Mouse (Mus musculus): ENCODE data around the gene St6gal1. TPM values are rescaled to one million over a fixed set of nuclear protein-coding genes. Genes with fewer than 3 reads are reported as not detected.
A peak's percentile ranks its signal among the peaks of the same experiment; 100 is the strongest.

Gene St6gal1
- polyA plus RNA-seq, 1 experiment from 2014 or later: 18.7 TPM

- peaks cover 3% of the 10 kb centered on the region; the same call in 1 of the 2 replicates for H3K4me1 ChIP-seq (replicated peaks; ENCODE audit: control insufficient read depth, insufficient read depth, low read length)
- H3K4me3 ChIP-seq (ENCODE audit: low read depth, low read length): peak overlapping the region; percentile 63
- ATAC-seq (replicated peaks; ENCODE audit: low FRiP score): peak; percentile 23; the same call in 1 of the 2 replicates
- H3K36me3 ChIP-seq (ENCODE audit: control insufficient read depth, insufficient read depth, low read length): no peaks in the 10 kb centered on the region
- peak; percentile 48 for DNase-seq (ENCODE audit: low spot score)
- peaks cover 56% of the 10 kb centered on the region for H3K27me3 ChIP-seq (replicated peaks; ENCODE audit: control insufficient read depth, insufficient read depth, low read length)
- H3K27ac ChIP-seq (ENCODE audit: low read depth, low read length): peak overlapping the region; percentile 3; the same call in 1 of the 2 replicates
- H3K4me2 ChIP-seq: peak overlapping the region; percentile 73
- peak overlapping the region; percentile 74 for H3K9ac ChIP-seq (ENCODE audit: low read depth, low read length)
- no peaks in the 10 kb centered on the region for H3K9me3 ChIP-seq (ENCODE audit: control insufficient read depth, low read length)
- WGBS: under 1% methylated on average over 28 of the region's 28 CpGs
These were observed 1.5 kb downstream of the St6gal1 start for GRCm38 (mm10) chr16:23225821-23226600.

- H3K36me3 ChIP-seq (ENCODE audit: control insufficient read depth, insufficient read depth, low read length): no peaks in the 10 kb centered on the region
- no peak overlapping the region for H3K27ac ChIP-seq (ENCODE audit: low read depth, low read length)
- H3K9me3 ChIP-seq (ENCODE audit: control insufficient read depth, low read length): no peaks in the 10 kb centered on the region
- peak overlapping the region; percentile 63 for H3K4me3 ChIP-seq (ENCODE audit: low read depth, low read length)
- ATAC-seq (replicated peaks; ENCODE audit: low FRiP score) (no peak), DNase-seq (ENCODE audit: low spot score) (no peak)
- H3K4me1 ChIP-seq (replicated peaks; ENCODE audit: control insufficient read depth, insufficient read depth, low read length): peaks cover 5% of the 10 kb centered on the region
- peaks cover 56% of the 10 kb centered on the region for H3K27me3 ChIP-seq (replicated peaks; ENCODE audit: control insufficient read depth, insufficient read depth, low read length)
- peak overlapping the region; percentile 74; the same call in 1 of the 2 replicates for H3K9ac ChIP-seq (ENCODE audit: low read depth, low read length)
- WGBS: 14% methylated on average over 14 of the region's 14 CpGs
- peak overlapping the region; percentile 73 for H3K4me2 ChIP-seq
These were observed 2.2 kb downstream of the St6gal1 start for GRCm38 (mm10) chr16:23226601-23227351.

- WGBS: 40% methylated on average over 6 of the region's 6 CpGs
- H3K4me1 ChIP-seq (replicated peaks; ENCODE audit: control insufficient read depth, insufficient read depth, low read length): peaks cover 6% of the 10 kb centered on the region
These were observed 3.3 kb downstream of the St6gal1 start for GRCm38 (mm10) chr16:23227851-23228250.

GRCm38 (mm10) chr16:23228486-23228885 lies 3.9 kb downstream of the St6gal1 start:
- 41% methylated on average over 3 of the region's 3 CpGs for WGBS

More at GRCm38 (mm10) chr16:23227851-23228250, 3.3 kb downstream of the St6gal1 start:
- no peak for DNase-seq (ENCODE audit: low spot score)
- Histone ChIP-seq H3K27me3 (replicated peaks; ENCODE audit: control insufficient read depth, insufficient read depth, low read length) (peaks cover 54% of the 10 kb centered on the region), H3K36me3 (ENCODE audit: control insufficient read depth, insufficient read depth, low read length) (no peaks in the 10 kb centered on the region), H3K4me3 (ENCODE audit: low read depth, low read length) (no peak overlapping the region), H3K9ac (ENCODE audit: low read depth, low read length) (no peak overlapping the region), H3K9me3 (ENCODE audit: control insufficient read depth, low read length) (no peaks in the 10 kb centered on the region), H3K4me2 (no peak overlapping the region; the same call in none of the 2 replicates), H3K27ac (ENCODE audit: low read depth, low read length) (no peak overlapping the region)
- ATAC-seq (replicated peaks; ENCODE audit: low FRiP score): no peak

GRCm38 (mm10) chr16:23229945-23230344 lies 5.4 kb downstream of the St6gal1 start:
- Histone ChIP-seq H3K9me3 (ENCODE audit: control insufficient read depth, low read length) (no peaks in the 10 kb centered on the region), H3K4me1 (replicated peaks; ENCODE audit: control insufficient read depth, insufficient read depth, low read length) (peaks cover 6% of the 10 kb centered on the region; the same call in 1 of the 2 replicates), H3K4me3 (ENCODE audit: low read depth, low read length) (no peak overlapping the region), H3K36me3 (ENCODE audit: control insufficient read depth, insufficient read depth, low read length) (no peaks in the 10 kb centered on the region), H3K9ac (ENCODE audit: low read depth, low read length) (no peak overlapping the region), H3K4me2 (no peak overlapping the region), H3K27ac (ENCODE audit: low read depth, low read length) (no peak overlapping the region), H3K27me3 (replicated peaks; ENCODE audit: control insufficient read depth, insufficient read depth, low read length) (peaks cover 35% of the 10 kb centered on the region)
- WGBS: 72% methylated on average over 3 of the region's 3 CpGs
- DNase-seq (ENCODE audit: low spot score) (no peak), ATAC-seq (replicated peaks; ENCODE audit: low FRiP score) (no peak)

More at GRCm38 (mm10) chr16:23228486-23228885, 3.9 kb downstream of the St6gal1 start:
- H3K9ac ChIP-seq (ENCODE audit: low read depth, low read length): no peak overlapping the region
- peaks cover 6% of the 10 kb centered on the region for H3K4me1 ChIP-seq (replicated peaks; ENCODE audit: control insufficient read depth, insufficient read depth, low read length)
- DNase-seq (ENCODE audit: low spot score) (no peak), ATAC-seq (replicated peaks; ENCODE audit: low FRiP score) (no peak)
- peaks cover 48% of the 10 kb centered on the region for H3K27me3 ChIP-seq (replicated peaks; ENCODE audit: control insufficient read depth, insufficient read depth, low read length)
- H3K9me3 ChIP-seq (ENCODE audit: control insufficient read depth, low read length): no peaks in the 10 kb centered on the region
- no peaks in the 10 kb centered on the region for H3K36me3 ChIP-seq (ENCODE audit: control insufficient read depth, insufficient read depth, low read length)
- H3K27ac ChIP-seq (ENCODE audit: low read depth, low read length): no peak overlapping the region
- no peak overlapping the region for H3K4me3 ChIP-seq (ENCODE audit: low read depth, low read length)
- no peak overlapping the region for H3K4me2 ChIP-seq

GRCm38 (mm10) chr16:23231168-23231567 lies 6.6 kb downstream of the St6gal1 start:
- WGBS: 64% methylated on average over 4 of the region's 4 CpGs

GRCm38 (mm10) chr16:23232691-23233090 lies 8.2 kb downstream of the St6gal1 start:
- no peaks in the 10 kb centered on the region for H3K36me3 ChIP-seq (ENCODE audit: control insufficient read depth, insufficient read depth, low read length)
- H3K27ac ChIP-seq (ENCODE audit: low read depth, low read length): no peak overlapping the region
- H3K27me3 ChIP-seq (replicated peaks; ENCODE audit: control insufficient read depth, insufficient read depth, low read length): peaks cover 9% of the 10 kb centered on the region
- H3K4me3 ChIP-seq (ENCODE audit: low read depth, low read length): no peak overlapping the region
- H3K9ac ChIP-seq (ENCODE audit: low read depth, low read length): no peak overlapping the region
- H3K4me1 ChIP-seq (replicated peaks; ENCODE audit: control insufficient read depth, insufficient read depth, low read length): peaks cover 3% of the 10 kb centered on the region; the same call in 1 of the 2 replicates
- ATAC-seq (replicated peaks; ENCODE audit: low FRiP score) (no peak), DNase-seq (ENCODE audit: low spot score) (no peak)
- WGBS: 51% methylated on average over 7 of the region's 7 CpGs
- no peak overlapping the region for H3K4me2 ChIP-seq
- H3K9me3 ChIP-seq (ENCODE audit: control insufficient read depth, low read length): no peaks in the 10 kb centered on the region

More at GRCm38 (mm10) chr16:23231168-23231567, 6.6 kb downstream of the St6gal1 start:
- no peak overlapping the region for H3K27ac ChIP-seq (ENCODE audit: low read depth, low read length)
- no peak overlapping the region for H3K9ac ChIP-seq (ENCODE audit: low read depth, low read length)
- no peaks in the 10 kb centered on the region for H3K36me3 ChIP-seq (ENCODE audit: control insufficient read depth, insufficient read depth, low read length)
- peaks cover 6% of the 10 kb centered on the region; the same call in 1 of the 2 replicates for H3K4me1 ChIP-seq (replicated peaks; ENCODE audit: control insufficient read depth, insufficient read depth, low read length)
- H3K27me3 ChIP-seq (replicated peaks; ENCODE audit: control insufficient read depth, insufficient read depth, low read length): peaks cover 22% of the 10 kb centered on the region
- DNase-seq (ENCODE audit: low spot score) (no peak), ATAC-seq (replicated peaks; ENCODE audit: low FRiP score) (no peak)
- no peak overlapping the region for H3K4me2 ChIP-seq
- H3K9me3 ChIP-seq (ENCODE audit: control insufficient read depth, low read length): no peaks in the 10 kb centered on the region
- H3K4me3 ChIP-seq (ENCODE audit: low read depth, low read length): no peak overlapping the region

- no peak for DNase-seq (ENCODE audit: low spot score)
- ATAC-seq (replicated peaks; ENCODE audit: low FRiP score): no peak
- Histone ChIP-seq H3K4me3 (ENCODE audit: low read depth, low read length) (no peak overlapping the region), H3K27ac (ENCODE audit: low read depth, low read length) (no peak overlapping the region), H3K36me3 (ENCODE audit: control insufficient read depth, insufficient read depth, low read length) (no peaks in the 10 kb centered on the region), H3K4me1 (replicated peaks; ENCODE audit: control insufficient read depth, insufficient read depth, low read length) (peaks cover 3% of the 10 kb centered on the region; the same call in 1 of the 2 replicates), H3K9ac (ENCODE audit: low read depth, low read length) (no peak overlapping the region), H3K27me3 (replicated peaks; ENCODE audit: control insufficient read depth, insufficient read depth, low read length) (peaks cover 3% of the 10 kb centered on the region; the same call in 1 of the 2 replicates), H3K9me3 (ENCODE audit: control insufficient read depth, low read length) (no peaks in the 10 kb centered on the region), H3K4me2 (no peak overlapping the region)
- WGBS: 59% methylated on average over 10 of the region's 10 CpGs
These were observed 9.0 kb downstream of the St6gal1 start for GRCm38 (mm10) chr16:23233496-23233895.
